Mouse (Mus musculus) layer of hippocampus, postnatal 36 days (tissue): Measurements from ENCODE around the gene Tgfb1. TPM values are rescaled to one million over a fixed set of nuclear protein-coding genes. Genes with fewer than 3 reads are reported as not detected.

Source experiments
- DNase-seq, 2 experiments: peaks; one replicate each; pipeline ENCODE4 v3.0.0; 2022
- total RNA-seq, 2 experiments: library from RNA; stranded (reverse); gene quantifications; 2 replicates each; pipeline ENCODE4 v1.2.3; 2021

The Tgfb1 gene
- 1 to 10 TPM; 6.0 to 8.0 TPM for total RNA-seq

DNA sequence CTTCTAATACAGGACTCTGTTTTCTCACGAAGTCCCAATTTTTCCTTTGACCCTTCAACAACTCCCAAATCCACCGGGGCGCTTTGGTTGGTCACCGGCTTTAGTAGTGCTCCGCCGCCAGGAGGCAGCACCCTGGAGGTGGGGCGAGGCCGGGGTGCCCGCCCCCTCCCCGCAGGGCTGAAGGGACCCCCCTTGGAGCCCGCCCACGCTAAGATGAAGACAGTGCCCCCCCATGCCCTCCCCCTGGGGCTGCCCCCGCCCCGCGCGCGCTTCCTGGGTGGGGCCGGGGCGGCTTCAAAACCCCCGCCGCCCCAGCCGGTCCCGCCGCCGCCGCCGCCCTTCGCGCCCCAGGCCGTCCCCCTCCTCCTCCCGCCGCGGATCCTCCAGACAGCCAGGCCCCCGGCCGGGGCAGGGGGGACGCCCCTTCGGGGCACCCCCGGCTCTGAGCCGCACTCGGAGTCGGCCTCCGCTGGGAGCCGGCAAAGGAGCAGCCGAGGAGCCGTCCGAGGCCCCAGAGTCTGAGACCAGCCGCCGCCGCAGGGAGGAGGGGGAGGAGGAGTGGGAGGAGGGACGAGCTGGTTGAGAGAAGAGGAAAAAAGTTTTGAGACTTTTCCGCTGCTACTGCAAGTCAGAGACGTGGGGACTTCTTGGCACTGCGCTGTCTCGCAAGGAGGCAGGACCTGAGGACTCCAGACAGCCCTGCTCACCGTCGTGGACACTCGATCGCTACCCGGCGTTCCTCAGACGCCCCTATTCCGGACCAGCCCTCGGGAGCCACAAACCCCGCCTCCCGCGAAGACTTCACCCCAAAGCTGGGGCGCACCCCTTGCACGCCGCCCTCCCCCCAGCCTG, at the start of gene Tgfb1:
Gene Tgfb1 (plus strand): TSS at position 323 of the 852 bp plus-strand sequence.
- DNase-seq = no peak

DNA sequence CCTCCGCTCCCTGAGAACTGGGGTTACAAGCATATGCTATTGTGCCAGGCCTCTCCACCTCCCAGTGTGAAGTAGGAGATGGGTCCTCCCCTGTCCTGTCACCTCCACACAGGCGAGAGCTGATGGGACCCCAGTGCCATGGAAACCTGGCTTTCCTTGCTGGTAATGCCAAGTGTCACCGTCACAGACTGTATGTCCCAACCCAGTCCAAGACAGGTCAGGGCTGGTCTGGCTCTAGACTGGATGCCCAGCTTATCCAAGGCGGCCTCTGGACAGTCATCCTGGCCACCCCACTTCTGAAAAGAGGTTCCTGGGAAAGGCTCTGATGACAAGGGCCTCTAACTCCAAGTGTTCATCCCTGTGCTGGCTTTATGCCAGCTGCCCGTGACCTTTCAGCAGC, 49.7 kb upstream of the Tgfb1 start:
- no peak for DNase-seq

DNA sequence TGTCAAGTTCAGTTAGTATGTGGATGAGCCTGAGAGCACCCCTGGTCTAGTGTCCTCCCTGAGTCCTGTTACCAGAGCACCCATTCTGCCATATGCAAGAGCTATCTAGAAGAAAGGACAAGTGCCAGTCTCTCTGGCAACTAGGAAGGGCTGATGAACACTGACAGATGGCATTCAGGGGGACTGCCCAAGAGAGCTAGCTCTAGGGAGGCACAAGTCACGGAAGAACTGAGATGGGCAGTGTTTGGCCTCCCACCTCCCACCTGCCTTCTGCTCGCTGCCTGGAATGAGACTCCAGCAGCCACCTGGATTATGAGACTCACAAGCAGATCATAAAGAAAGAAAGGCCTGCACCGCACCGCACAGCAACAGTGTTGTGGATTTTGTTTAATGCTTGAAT, 47.0 kb upstream of the Tgfb1 start:
- no peak for DNase-seq

DNA sequence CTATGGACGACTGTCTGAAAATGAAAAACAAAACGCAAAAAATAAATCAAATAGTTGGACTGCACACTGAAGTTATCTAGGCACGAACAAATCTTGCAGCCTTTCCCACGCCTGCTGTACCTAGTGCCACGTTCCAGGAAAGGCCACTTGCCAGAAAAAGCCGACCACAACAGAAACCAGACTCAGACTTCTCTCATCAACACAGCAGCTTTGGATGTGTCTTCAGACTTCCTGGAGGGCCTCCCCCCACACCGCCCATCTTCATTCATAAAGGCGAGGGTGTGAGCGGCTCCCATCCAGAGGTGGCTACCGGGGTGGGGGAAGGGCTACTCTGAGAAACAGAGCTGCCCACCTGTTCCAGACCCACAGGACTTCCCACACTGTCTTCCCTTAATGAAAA, 42.7 kb upstream of the Tgfb1 start:
- no peak for DNase-seq

DNA sequence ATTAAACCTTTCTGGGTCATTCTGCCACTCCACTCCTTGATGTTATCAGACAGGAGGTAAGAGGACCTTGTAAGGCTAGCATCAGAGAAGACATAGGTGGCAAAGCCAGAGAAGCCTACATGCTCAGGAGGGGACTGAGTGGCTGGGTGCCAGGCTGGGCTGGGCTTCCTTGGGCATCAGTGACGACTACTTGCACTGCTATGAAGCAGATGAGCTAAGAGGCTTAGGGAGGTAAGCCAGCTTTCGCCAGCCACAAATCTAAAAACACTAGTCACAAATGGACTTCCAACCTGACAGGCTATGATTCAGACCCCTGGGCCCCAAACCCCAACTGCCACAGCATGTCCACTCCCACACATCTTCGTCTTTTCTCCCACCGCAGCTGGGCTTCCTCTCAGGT, 42.2 kb upstream of the Tgfb1 start:
- no peak for DNase-seq

DNA sequence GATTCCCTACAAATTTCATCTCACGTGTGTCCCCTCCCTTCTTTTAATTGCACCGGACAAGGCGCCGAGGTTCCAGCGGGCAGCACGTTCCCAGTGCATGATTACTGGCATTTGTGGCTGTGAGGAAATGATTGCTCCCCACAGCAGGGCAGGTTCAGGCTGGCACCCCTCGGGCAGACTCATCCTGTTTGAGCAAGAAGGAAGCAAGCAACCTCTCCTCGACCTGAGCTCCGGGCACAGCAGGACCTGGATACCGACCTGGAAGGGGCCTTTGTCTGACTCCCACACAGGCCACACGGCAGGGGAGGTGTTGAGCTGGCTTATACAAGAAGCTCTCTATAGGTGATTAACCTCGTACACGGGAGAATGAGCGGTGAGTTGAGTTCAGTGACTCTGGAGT, 41.7 kb upstream of the Tgfb1 start:
- DNase-seq = no peak

DNA sequence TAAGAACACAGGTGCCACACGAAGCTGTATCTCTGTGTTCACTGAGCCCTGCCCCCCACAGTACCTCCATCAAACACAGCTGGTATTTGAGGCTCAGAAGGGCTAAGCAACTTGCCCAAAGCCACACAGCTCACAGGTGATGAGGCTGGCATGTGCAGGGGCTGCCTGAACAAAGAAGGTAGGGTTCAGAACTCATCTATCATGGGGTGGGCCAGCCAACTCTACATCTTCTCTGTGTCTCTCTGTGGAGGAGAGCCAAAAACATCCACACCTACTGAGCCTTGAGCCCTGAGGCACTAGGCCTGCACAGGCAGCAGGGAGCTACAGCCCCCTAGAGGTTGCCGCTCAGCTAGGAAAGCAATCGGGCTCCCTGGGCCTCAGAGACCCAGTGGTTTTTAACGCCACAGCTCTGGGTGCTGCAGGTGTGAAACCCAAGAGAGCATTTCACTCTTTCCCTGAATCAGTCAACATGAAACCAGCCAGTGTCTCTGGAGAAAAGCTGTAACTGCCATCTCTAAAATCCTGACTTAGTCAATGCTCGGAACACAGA, 39.2 kb upstream of the Tgfb1 start:
- DNase-seq = no peak

DNA sequence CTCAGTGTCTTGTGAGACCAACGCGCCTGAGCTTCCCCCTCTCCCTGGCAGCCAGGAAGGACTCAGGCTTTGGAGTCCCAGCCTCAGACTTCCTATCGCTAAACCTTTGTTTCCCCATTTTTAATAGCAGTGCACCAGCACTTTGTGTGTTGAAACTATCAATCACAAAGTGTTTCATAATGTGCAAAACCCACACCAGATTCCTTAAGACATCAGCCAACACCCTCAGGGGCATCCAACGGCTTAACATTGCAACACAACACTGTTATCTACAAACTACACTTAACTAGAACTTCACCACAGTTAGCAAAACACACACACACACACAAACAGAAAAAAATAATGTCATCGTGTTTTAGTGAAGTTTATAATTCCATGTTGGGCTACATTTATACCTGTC, 37.0 kb upstream of the Tgfb1 start:
- DNase-seq = no peak

DNA sequence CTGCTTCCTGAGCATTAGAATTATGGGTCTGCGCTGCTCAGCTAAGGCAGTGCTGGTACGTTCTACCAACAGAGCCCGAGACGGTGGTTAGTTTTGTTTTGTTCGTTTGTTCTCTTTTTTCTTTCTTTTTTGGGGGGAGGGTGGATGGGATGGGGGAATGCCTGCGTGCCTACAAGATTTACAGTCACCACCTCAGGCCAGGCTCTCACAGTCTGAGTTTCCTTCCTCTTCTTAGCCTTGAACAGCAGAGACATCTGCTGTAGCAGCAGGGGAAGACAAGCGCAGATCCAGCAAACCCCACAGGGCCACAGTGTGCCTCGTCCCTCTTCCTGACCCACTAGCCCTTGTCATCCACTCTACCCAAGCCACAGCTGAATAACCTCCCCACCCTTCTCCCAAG, 35.5 kb upstream of the Tgfb1 start:
- DNase-seq = no peak

DNA sequence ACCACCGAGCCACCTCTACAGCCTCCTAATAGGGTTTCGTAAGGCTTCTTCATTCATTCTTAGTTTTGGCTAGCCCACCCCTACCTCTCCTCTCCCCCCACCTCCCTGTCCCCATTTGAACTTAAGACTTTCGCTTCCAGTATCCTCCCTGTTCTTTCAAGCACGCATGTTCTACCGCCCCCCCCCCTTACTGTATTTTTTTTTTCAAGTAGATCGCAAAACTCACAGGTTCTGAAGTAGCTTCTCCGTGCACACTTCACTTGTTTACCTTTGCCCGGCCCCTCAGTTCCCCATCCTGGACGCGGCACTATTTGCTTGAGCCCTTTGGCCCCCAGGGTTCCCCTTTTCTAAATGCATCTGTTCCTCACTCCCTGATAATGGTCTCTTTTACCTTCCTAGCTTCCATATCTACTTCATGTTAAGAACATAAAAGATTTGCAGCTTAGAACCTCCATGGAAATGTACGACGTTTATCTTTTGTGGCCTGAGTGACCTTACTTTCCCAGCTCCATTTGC, 34.5 kb upstream of the Tgfb1 start:
- no peak for DNase-seq

DNA sequence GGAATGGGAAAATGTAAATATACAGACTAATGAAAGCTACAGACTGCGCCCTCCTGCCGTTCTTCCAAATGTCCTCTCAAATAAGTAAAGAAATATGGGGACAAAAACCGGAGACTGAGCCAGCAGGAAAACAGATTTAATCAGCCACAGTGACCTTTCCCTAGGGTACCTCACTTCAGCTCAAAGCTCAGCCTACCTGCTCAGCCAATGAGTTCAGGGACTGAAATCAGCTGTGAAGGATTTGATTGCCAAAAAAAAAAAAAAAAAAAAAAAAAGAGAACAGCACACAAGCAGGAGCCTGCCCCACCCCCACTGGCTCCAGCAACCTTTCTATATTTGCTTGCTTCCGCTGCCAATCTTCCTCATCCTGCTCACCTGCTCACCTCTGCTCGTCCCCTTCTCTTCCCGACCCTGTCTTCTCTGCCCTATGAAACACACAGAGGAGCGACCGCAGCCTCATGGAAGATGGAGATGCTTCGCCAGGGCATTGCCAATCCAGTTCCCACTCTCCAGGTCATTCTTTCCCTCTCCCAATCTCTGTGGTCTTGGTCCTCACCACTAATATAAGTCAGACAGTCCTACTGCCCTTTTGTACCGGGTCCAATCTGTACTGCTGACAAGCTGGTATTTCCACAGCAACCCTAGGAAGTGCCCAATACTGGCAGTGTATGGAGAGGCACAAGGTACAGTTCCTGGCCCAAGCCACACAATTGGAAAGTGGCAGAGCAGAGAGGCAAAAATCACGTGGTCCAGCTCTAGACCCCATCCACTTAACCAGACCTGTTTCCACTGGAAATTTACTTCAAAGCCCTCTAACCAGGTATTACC, 31.0 kb upstream of the Tgfb1 start:
- no peak for DNase-seq

DNA sequence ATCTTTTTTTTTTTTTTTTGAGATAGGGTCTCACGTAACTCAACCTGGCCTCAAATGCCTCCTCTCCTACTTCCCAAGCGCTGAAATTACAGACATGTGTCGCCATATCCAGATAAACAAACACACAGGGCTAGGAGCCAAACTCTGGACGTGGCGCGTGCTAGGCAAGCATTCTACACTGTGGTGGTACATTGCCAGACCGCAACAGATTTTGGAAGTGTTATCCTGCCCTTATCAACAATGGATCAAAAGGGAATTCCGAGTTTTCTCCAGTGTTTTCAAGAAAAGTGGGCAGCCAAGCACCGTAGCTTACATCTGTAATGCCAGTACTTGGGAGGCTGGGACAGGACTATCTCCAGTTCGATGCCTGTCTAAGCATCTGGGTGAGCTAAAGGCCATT, 29.0 kb upstream of the Tgfb1 start:
- DNase-seq = no peak

DNA sequence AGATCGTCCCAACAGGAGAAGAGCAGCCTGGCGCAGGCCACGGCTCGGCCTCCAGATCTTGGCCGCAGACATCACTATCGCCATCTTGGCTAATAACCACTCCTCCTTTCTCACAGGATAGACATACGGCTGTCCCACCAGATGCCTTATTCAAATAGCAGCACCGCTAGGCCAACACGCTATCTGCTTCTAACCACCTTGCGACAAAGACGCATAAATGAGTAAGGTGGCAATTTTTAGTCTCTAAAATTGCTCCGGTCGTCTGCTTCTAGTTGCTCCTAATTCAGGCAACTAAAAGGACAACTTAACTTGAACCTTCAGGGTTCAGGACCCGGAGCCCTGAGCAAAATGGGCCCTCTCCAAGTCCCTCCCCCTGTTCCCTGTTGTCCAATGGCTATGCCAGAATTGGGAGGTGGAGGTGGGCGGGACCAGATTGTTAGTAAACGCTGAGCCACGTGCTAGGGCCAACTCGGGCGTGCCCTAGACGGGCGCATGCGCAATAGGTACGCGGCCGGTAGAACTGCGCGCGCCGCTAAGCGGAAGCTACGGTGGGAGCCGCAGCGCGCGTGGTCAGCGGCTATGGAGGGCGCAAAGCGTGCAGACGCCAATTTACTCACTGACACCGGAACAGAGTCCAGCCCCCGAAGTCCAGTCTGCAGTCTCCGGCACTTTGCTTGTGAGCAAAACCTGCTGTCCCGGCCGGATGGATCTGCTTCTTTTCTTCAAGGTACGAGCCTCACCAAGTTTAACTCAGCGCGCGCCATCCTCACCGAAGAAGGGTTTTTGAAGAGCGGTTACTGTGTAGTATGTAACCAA, 27.9 kb upstream of the Tgfb1 start, which contains the start of the genes Bckdha and Exosc5:
Gene Bckdha (minus strand): TSS at position 325 of the 816 bp plus-strand sequence.
Gene Exosc5 (plus strand): TSS at position 508 of the 816 bp plus-strand sequence.
- peak; percentile 99 for DNase-seq

DNA sequence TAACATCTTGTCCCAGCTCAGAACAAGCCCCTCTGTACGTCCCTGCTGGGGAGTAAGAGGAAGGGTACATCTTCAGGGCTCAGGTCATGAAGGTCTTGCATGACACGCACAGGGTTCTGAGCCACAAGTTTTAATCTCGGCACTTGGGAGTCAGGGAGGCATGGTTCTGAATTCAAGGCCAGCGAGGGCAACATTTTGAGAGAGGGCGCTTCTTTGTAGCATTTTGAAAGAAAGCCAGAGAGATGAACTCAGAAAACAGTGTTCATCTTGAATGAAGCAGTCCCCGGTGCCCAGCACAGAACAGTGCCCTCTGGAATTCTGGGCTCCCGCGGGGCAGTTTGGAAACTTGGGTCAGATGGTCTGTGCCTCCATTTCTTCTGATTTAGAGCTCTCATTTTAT, 20.4 kb upstream of the Tgfb1 start:
- no peak for DNase-seq

DNA sequence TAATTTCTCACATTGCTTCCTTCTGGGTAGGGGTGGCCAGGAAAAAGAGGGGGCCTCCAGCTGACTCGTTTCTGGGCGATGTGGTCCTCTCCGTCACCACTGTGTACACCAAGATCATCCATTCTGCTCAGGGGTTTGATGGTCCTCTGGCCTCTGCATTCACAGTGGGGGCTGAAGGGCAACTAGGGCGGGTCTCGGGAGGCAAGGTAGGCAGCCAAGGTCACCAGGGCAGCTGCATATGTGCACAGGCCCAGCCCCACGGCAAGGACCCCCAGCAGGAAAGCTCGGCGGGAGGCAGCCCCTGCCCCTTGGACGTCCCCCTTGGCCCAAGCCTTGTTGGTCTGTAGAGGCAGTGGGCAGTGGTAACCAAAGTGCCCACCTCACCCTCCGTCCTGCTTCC, 17.6 kb upstream of the Tgfb1 start:
- DNase-seq = no peak

DNA sequence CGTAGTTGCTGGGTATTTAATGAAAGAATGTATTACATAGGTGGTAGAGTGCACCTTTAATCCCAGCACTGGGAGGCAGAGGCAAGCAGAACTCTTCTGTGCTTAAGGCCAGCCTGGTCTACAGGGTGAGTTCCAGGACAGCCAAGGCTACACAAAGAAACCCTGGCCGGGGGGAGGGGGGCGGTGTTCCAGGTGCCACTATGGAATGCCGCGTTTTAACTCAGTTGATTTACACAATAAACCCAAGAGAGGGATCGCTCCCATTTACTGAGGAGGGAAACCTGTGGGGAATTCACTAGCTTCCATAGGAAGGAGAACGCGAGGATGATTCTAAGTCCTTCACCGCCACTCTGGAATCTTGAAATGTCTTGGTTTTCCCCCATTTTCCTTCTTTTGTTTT, 17.2 kb upstream of the Tgfb1 start:
- no peak for DNase-seq

DNA sequence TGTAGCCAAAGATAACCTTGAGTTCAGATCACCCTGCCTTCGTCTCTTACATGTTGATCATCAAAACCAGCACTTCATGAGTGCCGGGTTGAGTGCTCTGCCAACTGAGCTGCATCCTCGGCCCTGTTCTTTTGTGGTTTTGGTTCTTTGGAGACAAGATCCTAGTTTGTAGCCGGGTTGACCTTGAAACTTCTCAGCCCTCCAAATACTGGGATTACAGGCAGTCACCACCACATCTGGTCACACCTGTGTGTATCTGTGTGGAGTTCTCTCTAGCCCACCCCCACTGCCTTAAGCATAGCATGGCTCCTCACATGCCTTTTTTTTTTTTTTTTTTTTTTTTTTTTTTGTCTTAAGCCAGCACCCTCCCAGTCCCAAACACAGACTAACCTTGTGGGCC, 16.7 kb upstream of the Tgfb1 start:
- DNase-seq = no peak

DNA sequence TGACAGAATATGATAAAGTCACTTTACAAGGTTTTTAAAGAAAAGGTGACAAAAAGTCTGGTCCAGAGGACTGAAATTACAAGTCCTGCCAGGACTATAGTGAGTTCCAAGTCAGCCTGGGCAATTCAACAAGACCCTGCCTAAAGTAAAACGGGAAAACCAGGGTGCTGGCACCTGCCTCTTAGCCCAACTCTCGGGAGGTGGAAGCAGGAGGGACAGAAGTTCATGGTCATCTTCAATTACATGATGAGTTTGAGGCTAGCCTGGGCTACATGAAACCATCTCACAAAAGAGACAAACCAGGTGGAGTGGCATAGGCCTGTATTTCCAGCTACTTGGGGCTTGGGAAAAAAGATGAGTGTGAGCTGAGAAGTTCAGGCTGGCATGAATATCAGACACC, 15.1 kb upstream of the Tgfb1 start:
- DNase-seq = no peak

DNA sequence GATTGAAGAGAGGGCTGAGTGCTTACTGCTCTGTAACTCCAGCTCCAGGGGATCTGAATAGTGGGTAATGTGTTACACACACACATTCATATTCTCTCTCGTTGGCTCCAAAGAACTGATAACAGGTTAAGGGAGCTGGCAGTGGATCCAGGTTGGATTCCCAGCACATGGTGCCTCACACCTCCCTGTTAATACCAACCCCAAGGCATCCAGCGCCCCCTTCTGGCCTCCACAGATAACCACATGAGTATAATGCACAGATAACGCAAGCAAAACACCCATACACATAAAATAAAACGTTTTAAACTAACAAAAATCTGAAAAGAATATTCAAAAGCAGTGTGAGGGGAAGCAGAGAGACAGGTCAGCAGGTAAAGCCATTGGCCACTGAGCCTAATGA, 14.4 kb upstream of the Tgfb1 start:
- DNase-seq = no peak

DNA sequence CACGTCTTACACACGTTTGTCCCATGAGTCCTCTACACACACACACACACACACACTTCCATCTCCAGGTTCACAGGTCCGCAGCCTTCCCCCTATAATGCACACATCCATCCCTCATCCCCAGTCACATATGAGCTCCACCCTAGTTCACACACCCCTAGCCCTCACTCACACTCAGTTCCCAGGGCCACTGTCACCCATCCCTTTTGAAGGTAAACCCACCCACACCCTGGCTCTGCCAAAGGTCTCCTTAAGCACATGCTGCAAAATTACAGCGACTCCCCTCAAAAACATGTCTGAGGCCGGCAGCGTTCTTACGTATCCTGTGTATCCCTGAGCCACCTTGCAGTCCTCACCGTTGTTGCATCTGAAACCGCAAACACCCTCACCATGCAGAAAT, 12.5 kb upstream of the Tgfb1 start:
- DNase-seq = no peak

DNA sequence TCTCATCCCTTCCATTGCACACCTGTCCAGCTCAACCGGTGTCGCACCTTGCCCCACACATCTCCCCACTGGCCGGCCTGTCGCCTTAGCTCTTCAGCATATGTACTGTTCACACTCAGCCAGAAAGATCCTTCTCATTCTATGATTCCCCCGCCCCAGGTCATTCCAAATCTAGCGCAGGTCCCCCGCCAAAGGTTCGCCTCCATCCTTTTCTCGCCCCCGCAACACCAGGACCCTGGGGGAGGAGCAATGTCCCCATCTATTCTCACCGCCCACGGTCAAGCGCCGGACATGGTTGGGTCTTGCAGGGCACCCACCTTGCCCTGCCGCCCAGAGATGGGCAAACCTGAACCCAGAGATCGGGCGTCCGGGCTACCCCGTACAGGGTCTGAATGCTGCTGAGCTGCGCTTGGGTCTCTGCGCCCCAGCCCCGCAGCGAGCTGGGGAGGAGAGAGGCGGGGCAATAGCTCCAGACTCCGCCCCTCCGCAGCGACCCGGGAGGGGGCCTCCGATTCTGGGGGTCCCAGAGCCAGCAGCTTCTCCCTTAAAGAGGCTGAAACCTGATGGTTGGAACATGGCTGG, 12.0 kb upstream of the Tgfb1 start, which contains the start of gene Tmem91:
Gene Tmem91 (minus strand): TSS at position 448 of the 582 bp plus-strand sequence.
- DNase-seq = no peak

DNA sequence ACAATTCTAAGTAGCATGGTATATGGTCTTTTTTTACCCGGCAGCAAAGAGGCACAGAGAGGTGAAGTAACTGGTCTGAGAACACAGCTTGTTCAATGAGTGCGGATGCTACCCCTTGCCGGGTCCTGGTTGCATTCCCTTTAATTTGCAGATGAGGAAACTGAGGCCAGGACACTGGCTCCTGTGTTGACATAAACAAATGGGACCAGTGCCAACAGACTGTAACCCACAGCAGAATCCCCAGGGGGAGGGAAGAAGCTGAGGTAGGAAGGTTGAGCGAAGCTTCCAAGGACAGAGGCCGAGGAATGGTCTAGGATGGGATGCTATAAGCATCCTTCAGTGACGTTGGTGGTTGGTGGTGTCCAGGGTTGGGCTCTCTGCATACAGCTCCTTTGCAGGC, 11.4 kb upstream of the Tgfb1 start:
- DNase-seq = no peak
